Mouse (Mus musculus) intestine, embryonic 16.5 days (tissue): ENCODE measurements around the gene Nploc4. TPM values are rescaled to one million over a fixed set of nuclear protein-coding genes. Genes with fewer than 3 reads are reported as not detected.

Experiments used
- ATAC-seq: fragments of 200-750 bp; cut with Nextera tagmentation; 2 replicates; pipeline ENCODE4 v1.8.0; 2017; ENCODE audit warnings: moderate TSS enrichment, moderate library complexity
- H3K27ac ChIP-seq: fragments of 300-500 bp; sonication (generic); 2 replicates; pipeline ENCODE4 v1.5.1; 2014; ENCODE audit warnings: mild to moderate bottlenecking, low read length
- H3K27me3 ChIP-seq: fragments of 300-500 bp; sonication (generic); replicated peaks from 2 replicates; pipeline ENCODE4 v1.6.1; 2014; ENCODE audit warnings: low read length, control low read depth, mixed read lengths; ENCODE audit not compliant: control insufficient read depth, insufficient read depth
- H3K36me3 ChIP-seq: fragments of 300-500 bp; sonication (generic); 2 replicates; pipeline ENCODE4 v1.6.1; 2014; ENCODE audit warnings: low read length, control low read depth; ENCODE audit not compliant: control insufficient read depth, insufficient read depth
- H3K4me1 ChIP-seq: fragments of 300-500 bp; sonication (generic); 2 replicates; pipeline ENCODE4 v1.6.1; 2014; ENCODE audit warnings: low read length, control low read depth, mixed read lengths; ENCODE audit not compliant: control insufficient read depth, insufficient read depth
- H3K4me2 ChIP-seq: fragments of 300-500 bp; sonication (generic); 2 replicates; pipeline ENCODE4 v1.6.1; 2014; ENCODE audit warnings: low read depth, low read length, control low read depth
- H3K4me3 ChIP-seq: fragments of 300-500 bp; sonication (generic); 2 replicates; pipeline ENCODE4 v1.5.1; 2014; ENCODE audit warnings: mild to moderate bottlenecking, low read length
- H3K9ac ChIP-seq: fragments of 300-500 bp; sonication (generic); 2 replicates; pipeline ENCODE4 v1.6.1; 2014; ENCODE audit warnings: low read depth, low read length
- H3K9me3 ChIP-seq: fragments of 300-500 bp; sonication (generic); 2 replicates; pipeline ENCODE4 v1.6.1; 2016; ENCODE audit warnings: low read length, control low read depth; ENCODE audit not compliant: control insufficient read depth
- WGBS: fragments of 180-500 bp; shearing (Covaris S2); extraction: QIAGEN DNeasy Blood & Tissue Kit; methylation state at CpG from one replicate; pipeline ENCODE4 v1.1.7; 2014; 5-methylcytosine and 5-hydroxymethylcytosine counted together
- polyA plus RNA-seq: library from polyadenylated mRNA; unstranded; fragments of >200 nt; fragmentation: Nextera tagmentation; extraction: Ambion mirVana; gene quantifications from 2 replicates; pipeline ENCODE4 v1.2.1, GENCODE M21; 2015

The Nploc4 gene
- 19.5 and 20.0 TPM in 2 replicates for polyA plus RNA-seq

DNA sequence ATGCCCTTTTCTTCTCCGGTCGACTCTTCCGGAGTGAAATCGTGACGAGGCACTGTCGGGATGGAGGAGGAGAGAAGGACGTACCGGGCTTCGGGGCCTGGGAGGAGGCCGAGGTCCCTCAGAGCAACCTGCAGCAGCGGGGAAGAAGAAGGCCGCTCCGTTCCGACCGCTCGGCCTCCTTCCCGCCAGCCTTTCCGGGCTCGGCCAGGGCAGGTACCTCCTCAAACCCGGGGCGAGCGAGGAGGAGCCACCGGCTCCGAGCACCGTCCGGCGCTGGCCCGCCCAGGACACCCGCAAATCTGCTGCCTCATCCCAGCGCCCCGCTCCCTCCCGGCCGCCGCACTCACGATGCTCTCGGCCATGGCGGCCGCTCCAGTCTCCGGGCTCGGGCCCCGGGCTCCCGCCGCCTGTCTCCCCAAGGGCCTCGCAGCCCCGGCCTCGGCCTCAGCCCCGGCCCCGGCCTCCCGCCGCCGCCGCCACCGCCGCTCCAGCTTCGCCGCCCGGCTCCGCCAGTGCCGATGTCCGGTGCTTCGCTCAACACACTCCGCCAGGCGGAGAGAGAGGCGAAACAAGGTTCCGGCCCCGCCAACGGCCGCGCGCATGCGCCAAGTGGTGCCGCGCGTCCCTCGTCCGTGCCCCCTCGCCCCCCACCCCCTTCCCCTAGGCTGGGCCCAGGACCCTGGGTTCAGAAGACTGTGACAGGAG, at the start of gene Nploc4:
Nploc4 (minus strand) TSS at position 557 of the 705 bp plus-strand sequence.
- H3K36me3 ChIP-seq = no peaks in the 10 kb centered on the region
- 1% methylated on average over 64 of the region's 77 CpGs for WGBS
- H3K4me3 ChIP-seq = peak within 1 kb of the TSS; percentile 98
- H3K4me2 ChIP-seq = peak within 1 kb of the TSS; percentile 82
- H3K9me3 ChIP-seq = no peaks in the 10 kb centered on the region
- H3K27me3 ChIP-seq = no peaks in the 10 kb centered on the region
- peak; percentile 91 for ATAC-seq
- H3K4me1 ChIP-seq = peaks cover 10% of the 10 kb centered on the region
- H3K27ac ChIP-seq = peak within 1 kb of the TSS; percentile 83
- H3K9ac ChIP-seq = peak within 1 kb of the TSS; percentile 96

DNA sequence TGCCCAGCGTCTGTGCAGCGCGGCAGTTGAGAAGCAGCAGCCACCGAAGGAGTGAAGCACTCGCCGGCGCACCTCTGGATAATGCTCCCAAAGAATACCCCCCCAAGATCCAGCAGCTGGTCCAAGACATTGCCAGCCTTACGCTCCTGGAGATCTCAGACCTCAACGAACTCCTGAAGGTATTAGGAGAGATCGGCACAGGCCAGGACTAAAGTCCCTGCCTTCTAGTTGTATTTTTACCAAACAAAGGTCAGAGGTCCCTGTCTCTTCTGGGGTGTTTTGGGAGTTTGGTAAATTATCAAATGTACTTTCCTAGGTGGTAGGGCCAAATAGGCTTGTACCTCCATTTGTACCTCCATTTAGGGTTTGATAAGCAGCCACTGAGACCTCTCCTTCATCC, 47.7 kb upstream of the Nploc4 start:
- no peaks in the 10 kb centered on the region for H3K27me3 ChIP-seq
- H3K4me2 ChIP-seq = peak overlapping the region; percentile 76
- H3K9me3 ChIP-seq = no peaks in the 10 kb centered on the region
- H3K36me3 ChIP-seq = peaks cover 28% of the 10 kb centered on the region
- 6% methylated on average over 10 of the region's 10 CpGs for WGBS
- peak overlapping the region; percentile 78 for H3K27ac ChIP-seq
- peak overlapping the region; percentile 98 for H3K4me3 ChIP-seq
- H3K4me1 ChIP-seq = peaks cover 27% of the 10 kb centered on the region
- no peak for ATAC-seq
- peak overlapping the region; percentile 97 for H3K9ac ChIP-seq

DNA sequence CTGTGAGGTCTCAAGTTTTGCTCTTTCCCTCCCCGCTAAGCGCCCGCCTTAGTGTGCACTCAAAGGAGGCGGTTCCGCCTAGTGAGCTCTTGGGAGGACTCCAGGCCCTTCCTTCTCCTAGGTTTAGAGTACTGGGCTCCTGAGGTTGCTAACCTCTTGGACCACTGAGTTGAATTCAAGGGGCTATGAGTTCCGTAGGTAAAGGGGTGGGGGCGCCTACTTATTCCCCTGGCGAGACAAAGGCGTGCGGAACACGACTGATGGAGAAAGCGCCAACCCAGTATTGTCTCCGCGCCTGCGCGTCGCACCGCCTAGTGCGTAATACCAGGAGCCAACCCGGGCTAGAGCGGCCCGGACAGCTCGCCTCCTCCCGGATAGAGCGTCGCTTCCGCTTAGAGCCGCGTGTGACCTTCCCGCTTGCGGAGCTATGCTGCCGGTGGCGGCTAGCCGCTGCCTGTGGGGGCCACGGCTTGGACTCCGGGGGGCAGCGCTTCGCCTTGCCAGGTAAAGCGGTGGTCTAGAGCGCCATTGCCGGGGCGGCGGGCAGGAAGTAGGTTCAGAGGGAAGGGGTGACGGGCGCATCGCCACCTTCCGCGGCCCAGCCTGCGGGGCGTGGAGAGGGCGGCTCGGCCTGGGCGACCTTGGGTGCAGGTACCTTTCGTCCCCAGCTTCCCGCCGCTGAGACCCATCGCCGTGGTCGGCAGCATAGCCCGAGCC, 46.9 kb upstream of the Nploc4 start, which contains the start of gene Mrpl12:
Mrpl12 (plus strand) TSS at position 349 of the 717 bp plus-strand sequence.
- ATAC-seq = peak; percentile 92
- H3K36me3 ChIP-seq = peaks cover 34% of the 10 kb centered on the region
- H3K4me1 ChIP-seq = peaks cover 19% of the 10 kb centered on the region
- peak within 1 kb of the TSS; percentile 76 for H3K4me2 ChIP-seq
- H3K9ac ChIP-seq = peak within 1 kb of the TSS; percentile 97
- peak within 1 kb of the TSS; percentile 78 for H3K27ac ChIP-seq
- no peaks in the 10 kb centered on the region for H3K9me3 ChIP-seq
- H3K4me3 ChIP-seq = peak within 1 kb of the TSS; percentile 98
- WGBS = under 1% methylated on average over 60 of the region's 60 CpGs
- H3K27me3 ChIP-seq = no peaks in the 10 kb centered on the region

DNA sequence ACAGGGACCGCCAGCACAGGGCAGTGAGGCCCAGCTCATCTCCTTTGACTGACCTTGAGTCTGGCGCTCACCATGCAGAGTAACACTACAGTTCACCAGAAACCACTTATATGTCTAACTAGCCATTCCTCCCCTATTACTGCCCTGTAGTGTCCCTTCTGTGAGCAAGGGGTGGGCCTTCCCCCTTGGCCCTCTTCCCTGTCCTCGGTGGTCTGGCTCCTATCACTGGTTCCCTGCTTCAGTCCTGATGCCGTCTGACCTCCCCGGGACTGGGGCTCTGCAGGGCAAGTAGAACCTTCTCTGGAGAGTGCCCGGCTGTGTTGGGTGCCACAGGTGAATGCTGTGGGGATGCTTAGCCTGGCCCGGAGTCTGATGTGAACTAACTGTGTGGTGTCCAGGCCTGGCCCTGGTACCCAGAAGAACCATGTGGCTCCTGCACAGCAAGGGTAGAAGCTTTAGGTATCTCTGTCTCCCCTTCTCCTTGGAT, 46.0 kb upstream of the Nploc4 start:
- Histone ChIP-seq H3K27ac (peak overlapping the region; percentile 75), H3K27me3 (no peaks in the 10 kb centered on the region), H3K9me3 (no peaks in the 10 kb centered on the region), H3K4me3 (peak overlapping the region; percentile 98; the same call in 1 of the 2 replicates), H3K36me3 (peaks cover 40% of the 10 kb centered on the region), H3K4me2 (peak overlapping the region; percentile 76; the same call in 1 of the 2 replicates), H3K4me1 (peaks cover 14% of the 10 kb centered on the region), H3K9ac (peak overlapping the region; percentile 97)
- WGBS = 80% methylated on average over 7 of the region's 7 CpGs
- no peak for ATAC-seq

DNA sequence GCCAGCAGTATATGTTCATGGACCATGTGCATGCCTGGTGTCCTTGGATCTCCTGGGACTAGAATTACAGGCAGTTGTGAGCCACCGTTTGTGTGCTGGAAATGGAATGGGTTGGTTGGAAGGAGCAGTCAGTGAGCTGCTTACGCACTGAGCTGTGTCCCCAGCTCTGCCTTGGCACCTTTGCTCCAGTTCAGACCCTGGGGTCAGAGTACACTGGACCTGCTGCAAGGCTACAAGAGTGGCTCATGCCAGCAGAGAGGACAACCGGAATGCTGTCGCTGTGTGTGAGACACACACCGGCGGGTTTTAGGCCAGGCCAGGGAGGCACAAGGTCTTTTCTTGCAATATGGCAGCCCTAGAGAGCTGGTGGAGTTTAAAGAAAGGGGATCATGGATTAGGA, 34.5 kb upstream of the Nploc4 start:
- H3K9ac ChIP-seq = no peak overlapping the region
- 93% methylated on average over 6 of the region's 6 CpGs for WGBS
- H3K9me3 ChIP-seq = no peaks in the 10 kb centered on the region
- peaks cover 10% of the 10 kb centered on the region for H3K4me1 ChIP-seq
- no peak overlapping the region for H3K4me3 ChIP-seq
- no peak overlapping the region for H3K4me2 ChIP-seq
- H3K36me3 ChIP-seq = peaks cover 26% of the 10 kb centered on the region
- no peaks in the 10 kb centered on the region for H3K27me3 ChIP-seq
- ATAC-seq = no peak
- no peak overlapping the region for H3K27ac ChIP-seq

DNA sequence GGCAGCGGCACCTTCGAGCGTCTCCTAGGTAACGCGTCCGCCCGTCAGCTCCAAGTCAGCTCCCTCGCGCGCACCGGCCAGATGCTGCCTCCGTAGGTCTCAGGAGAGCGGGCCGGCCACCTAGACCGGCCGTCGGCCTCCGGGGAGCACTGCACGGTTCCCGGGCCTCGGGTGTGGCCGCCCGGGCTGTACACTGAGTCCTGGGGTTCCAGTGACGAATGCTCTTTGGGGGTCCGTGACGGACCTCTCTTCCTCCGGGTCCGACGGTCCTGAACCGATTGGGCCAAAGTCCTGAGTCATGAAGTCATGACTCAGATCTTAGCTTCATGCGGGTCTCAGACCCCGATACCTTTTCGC, 30.2 kb upstream of the Nploc4 start:
- Histone ChIP-seq H3K27me3 (no peaks in the 10 kb centered on the region), H3K36me3 (peaks cover 16% of the 10 kb centered on the region; the same call in 1 of the 2 replicates), H3K4me2 (peak overlapping the region; percentile 82), H3K9me3 (no peaks in the 10 kb centered on the region), H3K4me3 (peak overlapping the region; percentile 92), H3K27ac (peak overlapping the region; percentile 49; the same call in 1 of the 2 replicates), H3K4me1 (peaks cover 19% of the 10 kb centered on the region), H3K9ac (peak overlapping the region; percentile 86)
- WGBS = 0% methylated on average over 33 of the region's 33 CpGs
- peak; percentile 76 for ATAC-seq

DNA sequence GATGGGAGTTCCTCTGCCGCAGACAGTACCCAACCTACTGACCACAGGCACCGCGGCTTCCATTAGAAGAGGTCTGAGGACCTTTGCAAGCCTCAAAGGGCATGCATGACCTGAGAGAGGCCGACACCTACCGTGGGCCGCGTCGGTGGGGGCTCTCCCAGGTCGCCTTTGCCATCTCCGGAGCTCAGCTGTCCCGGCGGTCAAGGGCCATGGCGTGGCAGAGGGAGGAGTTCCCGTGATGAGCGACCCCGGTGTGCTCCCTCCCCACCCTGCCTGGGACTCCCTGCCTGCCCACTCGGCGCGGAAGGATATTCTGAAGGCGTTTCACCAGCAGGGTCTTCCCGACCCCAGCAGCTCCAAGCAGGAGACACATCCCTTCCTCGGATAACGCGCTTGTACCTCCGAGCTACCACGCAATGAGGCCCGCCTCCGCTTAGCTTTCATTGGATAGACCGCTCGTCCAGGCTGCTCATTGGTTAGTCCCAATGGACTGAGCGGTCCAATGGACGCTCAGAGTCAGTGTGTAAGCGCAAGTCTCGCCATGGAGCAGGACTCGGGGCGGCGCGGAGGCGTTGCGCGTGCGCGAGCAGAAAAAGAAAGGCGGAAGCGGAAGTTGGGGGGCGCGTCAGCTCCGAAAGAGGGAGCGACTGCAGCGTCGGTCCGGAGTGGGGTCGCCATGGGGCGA, 29.7 kb upstream of the Nploc4 start, which contains the start of gene Arl16:
Arl16 (minus strand) TSS at position 557 of the 685 bp plus-strand sequence.
- Histone ChIP-seq H3K27me3 (no peaks in the 10 kb centered on the region), H3K9me3 (no peaks in the 10 kb centered on the region), H3K36me3 (peaks cover 13% of the 10 kb centered on the region; the same call in 1 of the 2 replicates), H3K4me1 (peaks cover 19% of the 10 kb centered on the region), H3K4me3 (peak within 1 kb of the TSS; percentile 92), H3K27ac (peak within 1 kb of the TSS; percentile 52), H3K9ac (peak within 1 kb of the TSS; percentile 86), H3K4me2 (peak within 1 kb of the TSS; percentile 82)
- WGBS = under 1% methylated on average over 53 of the region's 54 CpGs
- ATAC-seq = peak; percentile 100

DNA sequence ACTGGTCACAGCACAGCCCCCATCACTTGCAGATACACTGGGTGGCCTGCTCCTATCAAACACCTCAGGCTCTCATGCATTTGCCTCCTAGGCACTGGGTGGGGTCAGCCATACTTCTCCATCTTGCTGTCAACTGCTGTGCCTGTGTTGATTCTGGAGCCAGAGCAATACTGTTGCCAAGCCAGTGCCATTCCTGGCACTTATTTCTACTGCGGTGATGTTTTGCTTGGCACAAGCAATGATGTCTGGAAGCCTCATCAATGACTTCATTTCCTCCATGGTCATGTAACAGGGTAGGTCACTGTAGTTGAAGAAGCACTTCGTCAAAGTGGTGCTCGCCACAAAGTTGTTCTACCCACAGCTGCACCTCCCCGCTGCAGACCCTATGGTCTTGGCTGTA, 28.0 kb upstream of the Nploc4 start:
- peaks cover 6% of the 10 kb centered on the region; the same call in 1 of the 2 replicates for H3K36me3 ChIP-seq
- H3K9me3 ChIP-seq = no peaks in the 10 kb centered on the region
- H3K27ac ChIP-seq = no peak overlapping the region
- no peak overlapping the region for H3K4me3 ChIP-seq
- H3K4me2 ChIP-seq = no peak overlapping the region
- 94% methylated on average over 4 of the region's 4 CpGs for WGBS
- ATAC-seq = no peak
- no peaks in the 10 kb centered on the region for H3K27me3 ChIP-seq
- peaks cover 19% of the 10 kb centered on the region for H3K4me1 ChIP-seq
- H3K9ac ChIP-seq = no peak overlapping the region

DNA sequence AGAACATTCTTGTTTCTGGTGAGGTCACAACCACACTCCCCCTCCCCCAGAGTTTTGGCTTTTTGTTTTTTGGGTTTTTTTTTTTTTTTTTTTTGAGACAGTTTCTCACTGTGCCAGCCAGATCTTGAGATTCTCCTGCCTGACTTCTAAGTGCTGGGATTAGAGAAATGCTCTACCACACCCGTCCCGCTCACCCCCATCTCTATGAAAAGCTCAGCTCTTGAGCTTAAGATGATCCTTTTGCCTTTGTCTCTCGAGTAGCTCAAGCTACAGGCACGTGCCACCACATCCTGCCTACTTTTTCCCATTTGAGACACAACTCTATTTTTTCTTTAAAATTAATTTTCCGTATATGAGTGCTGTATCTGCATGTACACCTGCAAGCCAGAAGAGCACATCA, 26.9 kb upstream of the Nploc4 start:
- Histone ChIP-seq H3K4me1 (peaks cover 19% of the 10 kb centered on the region), H3K27me3 (no peaks in the 10 kb centered on the region), H3K9ac (no peak overlapping the region), H3K4me2 (no peak overlapping the region), H3K36me3 (no peaks in the 10 kb centered on the region; the same call in 1 of the 2 replicates), H3K4me3 (no peak overlapping the region), H3K27ac (no peak overlapping the region), H3K9me3 (no peaks in the 10 kb centered on the region)
- WGBS = 89% methylated on average over 5 of the region's 5 CpGs
- no peak for ATAC-seq
